Mouse (Mus musculus) ES-Bruce4 (cell line): ENCODE results near the gene Ncbp3. TPM values are rescaled to one million over a fixed set of nuclear protein-coding genes. Genes with fewer than 3 reads are reported as not detected.

ENCODE experiments used
- H3K27ac ChIP-seq: 2 replicates; pipeline ENCODE4 v1.5.1; 2012; ENCODE audit warnings: low read length, inconsistent platforms; ENCODE audit not compliant: insufficient read depth
- H3K27me3 ChIP-seq: 2 replicates; pipeline ENCODE4 v1.6.1; 2012; ENCODE audit warnings: mild to moderate bottlenecking, low read length, inconsistent platforms; ENCODE audit not compliant: control insufficient read depth, poor library complexity, insufficient read depth, severe bottlenecking
- H3K36me3 ChIP-seq: 2 replicates; pipeline ENCODE4 v1.6.1; 2012; ENCODE audit warnings: inconsistent platforms, mild to moderate bottlenecking, low read length, moderate library complexity; ENCODE audit not compliant: control insufficient read depth, poor library complexity, insufficient read depth, severe bottlenecking
- H3K4me1 ChIP-seq: one replicate; pipeline ENCODE4 v1.8.1; 2011; ENCODE audit warnings: low read length; ENCODE audit not compliant: control insufficient read depth, insufficient read depth
- H3K4me3 ChIP-seq: 2 replicates; pipeline ENCODE4 v1.5.1; 2011; ENCODE audit warnings: low read depth, mild to moderate bottlenecking, low read length
- H3K9ac ChIP-seq: 2 replicates; pipeline ENCODE4 v1.6.1; 2012; ENCODE audit warnings: low read depth, mild to moderate bottlenecking, inconsistent platforms; ENCODE audit not compliant: poor library complexity, severe bottlenecking
- H3K9me3 ChIP-seq: replicated peaks from 2 replicates; pipeline ENCODE4 v1.6.1; 2012; ENCODE audit warnings: mild to moderate bottlenecking, low read length, inconsistent platforms; ENCODE audit not compliant: control insufficient read depth, poor library complexity, insufficient read depth, severe bottlenecking
- CTCF ChIP-seq: IDR thresholded peaks from one replicate; pipeline ENCODE4 v1.8.1; 2011; ENCODE audit warnings: low read depth, low read length
- EP300 ChIP-seq: IDR thresholded peaks from 2 replicates; pipeline ENCODE4 v1.6.1; 2011; ENCODE audit warnings: low read depth, low read length; ENCODE audit not compliant: insufficient read depth
- POLR2A ChIP-seq: IDR thresholded peaks from one replicate; pipeline ENCODE4 v1.8.1; 2011; ENCODE audit warnings: low read length; ENCODE audit not compliant: insufficient read depth
- polyA plus RNA-seq: library from polyadenylated mRNA; stranded (reverse); fragments of >200 nt; gene quantifications from 2 replicates; pipeline ENCODE4 v1.2.4, GENCODE M21; 2011; ENCODE audit warnings: low read depth; ENCODE audit not compliant: missing spikeins, insufficient read depth, insufficient read length

Gene Ncbp3
- polyA plus RNA-seq, 1 experiment, result 17.9 TPM

GRCm38 (mm10) chr11:73052795-73053194 lies 5.2 kb downstream of the Ncbp3 start:
- Histone ChIP-seq H3K9ac (no peak overlapping the region), H3K27me3 (no peaks in the 10 kb centered on the region), H3K4me3 (no peak overlapping the region), H3K9me3 (no peaks in the 10 kb centered on the region), H3K27ac (no peak overlapping the region), H3K4me1 (peaks cover 2% of the 10 kb centered on the region), H3K36me3 (peaks cover 36% of the 10 kb centered on the region)
- TF ChIP-seq CTCF (no peak), POLR2A (no peak)

GRCm38 (mm10) chr11:73057701-73058100 lies 10.1 kb downstream of the Ncbp3 start:
- Histone ChIP-seq H3K4me1 (no peaks in the 10 kb centered on the region), H3K9me3 (no peaks in the 10 kb centered on the region; the same call in 1 of the 2 replicates), H3K27ac (no peak overlapping the region), H3K9ac (no peak overlapping the region), H3K27me3 (no peaks in the 10 kb centered on the region), H3K36me3 (peaks cover 38% of the 10 kb centered on the region), H3K4me3 (no peak overlapping the region)
- TF ChIP-seq CTCF, result no peak
- TF ChIP-seq EP300, result no peak
- no peak for TF ChIP-seq POLR2A

GRCm38 (mm10) chr11:73059630-73060029 lies 12.0 kb downstream of the Ncbp3 start:
- no peak overlapping the region for H3K27ac ChIP-seq
- H3K4me1 ChIP-seq, result no peaks in the 10 kb centered on the region
- no peaks in the 10 kb centered on the region for H3K27me3 ChIP-seq
- peaks cover 25% of the 10 kb centered on the region for H3K36me3 ChIP-seq
- no peak for TF ChIP-seq CTCF
- no peak for TF ChIP-seq POLR2A
- TF ChIP-seq EP300, result no peak
- H3K9ac ChIP-seq, result no peak overlapping the region
- no peak overlapping the region for H3K4me3 ChIP-seq
- peaks cover 13% of the 10 kb centered on the region for H3K9me3 ChIP-seq

- peaks cover 17% of the 10 kb centered on the region for H3K36me3 ChIP-seq
- TF ChIP-seq POLR2A (no peak), CTCF (no peak)
- peaks cover 25% of the 10 kb centered on the region for H3K9me3 ChIP-seq
- H3K4me3 ChIP-seq, result no peak overlapping the region
- H3K27ac ChIP-seq, result no peak overlapping the region
- H3K4me1 ChIP-seq, result no peaks in the 10 kb centered on the region
- no peaks in the 10 kb centered on the region for H3K27me3 ChIP-seq
- H3K9ac ChIP-seq, result no peak overlapping the region
Observed at GRCm38 (mm10) chr11:73061413-73061812, 13.8 kb downstream of the Ncbp3 start.

- Histone ChIP-seq H3K9ac (no peak overlapping the region), H3K36me3 (peaks cover 72% of the 10 kb centered on the region), H3K4me3 (no peak overlapping the region), H3K27ac (no peak overlapping the region), H3K4me1 (no peaks in the 10 kb centered on the region), H3K9me3 (peaks cover 3% of the 10 kb centered on the region; the same call in 1 of the 2 replicates), H3K27me3 (no peaks in the 10 kb centered on the region)
- no peak for TF ChIP-seq POLR2A
- TF ChIP-seq CTCF, result peak; percentile 38
Observed at GRCm38 (mm10) chr11:73071839-73072238, 24.3 kb downstream of the Ncbp3 start.

- H3K9ac ChIP-seq, result no peak overlapping the region
- no peak overlapping the region for H3K27ac ChIP-seq
- TF ChIP-seq CTCF, result no peak
- no peak for TF ChIP-seq EP300
- TF ChIP-seq POLR2A, result no peak
- no peaks in the 10 kb centered on the region for H3K9me3 ChIP-seq
- H3K4me1 ChIP-seq, result no peaks in the 10 kb centered on the region
- no peak overlapping the region for H3K4me3 ChIP-seq
- no peaks in the 10 kb centered on the region for H3K27me3 ChIP-seq
- H3K36me3 ChIP-seq, result peaks cover 65% of the 10 kb centered on the region
Observed at GRCm38 (mm10) chr11:73076295-73076694, 28.7 kb downstream of the Ncbp3 start.
